Mouse (Mus musculus) Patski (cell line): Measurements from ENCODE around the gene Pcp4l1. TPM values are rescaled to one million over a fixed set of nuclear protein-coding genes. Genes with fewer than 3 reads are reported as not detected.

Source experiments
- ATAC-seq: fragments of 100-300 bp; one replicate; pipeline ENCODE4 v1.8.0; 2021
- CTCF ChIA-PET: fragments of 350-600 bp; sonication (Branson Sonifier 250); formaldehyde crosslinking; loops from one replicate; lab custom pipeline; 2022; ENCODE audit warnings: inconsistent platforms; lab: Charles Lee
- POLR2A ChIA-PET: fragments of 350-600 bp; sonication (Branson Sonifier 250); formaldehyde crosslinking; loops from one replicate; lab custom pipeline; 2022; ENCODE audit warnings: antibody characterized with exemption, inconsistent platforms; lab: Charles Lee
- DNase-seq: peaks from one replicate; pipeline ENCODE4 v3.0.0-alpha.2; 2011; ENCODE audit warnings: low read depth, low spot score
- H3K27me3 ChIP-seq: fragments of 371-371 bp; one replicate; pipeline ENCODE4 v1.5.1; 2021
- CTCF ChIP-seq: fragments of 100-300 bp; IDR thresholded peaks from one replicate; pipeline ENCODE4 v1.5.1; 2021
- in situ Hi-C: fragments of 300-500 bp; cut with MboI; formaldehyde crosslinking; loops from 3 replicates; pipeline ENCODE4 v1.11.1; 2018; ENCODE audit warnings: low pct_unique_long_range_greater_than_20kb, mixed read lengths
- polyA plus RNA-seq: library from polyadenylated mRNA; unstranded; gene quantifications from one replicate; pipeline ENCODE4 v1.2.3, GENCODE M21; 2021

Gene Pcp4l1
- polyA plus RNA-seq, 1 experiment from 2014 or later, result 0.08 TPM

GRCm38 (mm10) chr1:171223168-171223567, 27.1 kb upstream of the Pcp4l1 start:
- H3K27me3 ChIP-seq, result no peaks in the 10 kb centered on the region
- ChIA-PET POLR2A (interaction anchor here (0.6 to 0.8 kb wide), 3 partner anchors 9 to 29 kb away, joined by 3 to 5 read pairs (median 4); no protein-coding TSS in a partner anchor), CTCF (interaction anchor here (1.3 to 1.4 kb wide), 2 partner anchors 12 to 65 kb away, joined by 3 to 4 read pairs; partner anchors contain the start of gene Fcer1g)
- ATAC-seq (no peak), DNase-seq (no peak)
- in situ Hi-C loops, result loop anchor here (5.0 kb wide), 2 partner anchors 61 to 111 kb away; partner anchors contain the start of gene Cfap126
- no peak for TF ChIP-seq CTCF

DNA sequence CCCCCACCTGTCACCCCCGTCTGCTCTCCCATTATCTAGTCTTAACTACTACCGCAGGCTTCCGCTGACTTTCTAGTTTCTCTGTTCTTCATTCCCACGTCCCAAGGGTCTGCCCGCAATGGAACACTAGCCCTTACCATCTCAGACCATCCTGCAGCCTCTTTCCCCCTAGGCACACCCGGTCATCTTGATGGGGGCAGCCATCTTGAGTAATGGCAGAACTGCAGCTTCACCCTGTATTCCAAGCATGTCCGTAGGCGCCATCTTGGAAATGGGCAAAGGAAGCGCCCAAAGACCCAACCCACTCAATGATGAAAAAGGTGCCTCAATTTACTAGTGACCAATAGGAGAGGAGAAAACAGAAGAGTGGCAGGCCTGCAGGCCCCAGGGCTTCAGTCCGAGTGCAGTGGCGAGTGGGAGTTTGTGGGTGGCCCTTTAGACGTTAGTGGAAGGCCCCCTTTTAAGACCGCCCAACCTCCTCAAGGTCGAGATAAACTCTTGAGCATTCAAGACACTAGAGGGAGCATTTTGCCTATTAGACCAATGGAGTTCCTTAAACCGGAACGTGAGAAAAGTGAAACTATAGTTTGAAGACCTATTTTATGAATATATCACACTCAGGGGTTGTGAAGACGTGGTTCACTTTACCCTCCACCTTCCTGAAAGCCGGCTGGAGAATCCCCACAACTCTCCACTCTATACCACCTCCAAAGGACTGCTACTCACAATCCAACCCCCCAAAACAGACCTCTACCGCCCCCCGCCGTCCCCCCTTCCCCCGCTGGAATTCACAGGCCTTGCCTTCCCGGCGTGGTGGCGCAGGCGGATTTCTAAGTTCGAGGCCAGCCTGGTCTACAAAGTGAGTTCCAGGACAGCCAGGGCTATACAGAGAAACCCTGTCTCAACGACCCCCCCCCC, 26.4 kb upstream of the Pcp4l1 start, which contains the start of gene Tomm40l:
Gene Tomm40l (minus strand): TSS at position 277 of the 918 bp plus-strand sequence.
- in situ Hi-C loops, result loop anchor here (5.0 kb wide), 2 partner anchors 60 to 110 kb away; partner anchors contain the start of gene Cfap126
- TF ChIP-seq CTCF, result no peak
- peak; percentile 99 for ATAC-seq
- no peaks in the 10 kb centered on the region for H3K27me3 ChIP-seq
- ChIA-PET POLR2A (interaction anchor here (0.6 to 2.0 kb wide), 5 partner anchors 9 to 59 kb away, joined by 3 to 5 read pairs (median 4); partner anchors contain the start of gene Fcer1g), CTCF (interaction anchor here (0.7 to 3.1 kb wide), 11 partner anchors 12 to 111 kb away, joined by 3 to 28 read pairs (median 4); partner anchors contain the start of gene Fcer1g)
- peak; percentile 97 for DNase-seq

DNA sequence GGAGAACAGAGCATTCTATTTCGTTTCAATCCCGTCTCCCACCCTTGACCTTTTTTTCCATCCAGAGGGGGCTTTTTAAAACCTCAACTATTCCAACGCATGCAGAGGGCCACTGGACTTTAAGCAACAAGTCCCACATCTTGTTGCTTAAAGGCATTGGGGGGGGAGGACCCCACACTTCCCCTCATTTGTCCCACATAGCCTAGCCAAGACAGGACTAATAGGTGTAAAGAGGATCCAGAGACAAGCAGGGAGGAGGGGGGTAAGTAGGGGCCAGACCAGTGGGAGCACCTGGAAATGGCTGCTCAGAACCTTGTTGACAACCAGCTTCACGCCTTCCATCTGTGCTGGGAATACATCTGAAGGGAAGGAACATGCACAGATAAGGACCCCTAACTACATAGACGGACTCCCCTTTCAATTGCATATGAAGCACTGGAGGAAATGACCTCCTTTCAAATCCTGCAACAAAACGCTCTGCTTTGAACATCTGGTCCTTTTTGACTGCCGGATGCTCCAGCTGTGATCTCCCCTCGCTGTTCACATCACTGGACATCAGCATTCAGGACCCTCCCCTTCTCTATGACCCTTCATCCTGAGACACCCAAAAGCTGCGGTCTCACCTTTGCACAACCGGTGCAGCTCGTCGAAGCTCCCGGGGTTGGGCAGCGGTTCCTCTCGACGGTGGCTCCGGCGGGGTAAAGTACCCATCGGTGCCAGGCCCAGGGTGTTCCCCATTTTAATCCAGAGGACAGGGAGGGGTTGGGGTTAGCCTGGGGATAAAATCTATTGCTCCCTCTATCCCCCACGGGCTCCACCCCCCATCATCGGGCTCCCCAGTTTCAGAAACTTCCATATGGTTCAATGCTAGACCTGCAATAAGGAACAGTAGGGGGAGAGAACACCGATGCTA, 25.5 kb upstream of the Pcp4l1 start:
- POLR2A ChIA-PET, result interaction anchor here (0.6 to 2.0 kb wide), 6 partner anchors 13 to 60 kb away, joined by 3 to 6 read pairs (median 3); partner anchors contain the start of gene Fcer1g
- in situ Hi-C loops, result loop anchor here (5.0 kb wide), 2 partner anchors 59 to 109 kb away; partner anchors contain the start of gene Cfap126
- DNase-seq (no peak), ATAC-seq (no peak)
- CTCF ChIA-PET, result interaction anchor here (0.7 to 3.1 kb wide), 29 partner anchors 10 to 110 kb away, joined by 3 to 28 read pairs (median 5); partner anchors contain the start of gene Ndufs2
- no peak for TF ChIP-seq CTCF
- no peaks in the 10 kb centered on the region for H3K27me3 ChIP-seq

- TF ChIP-seq CTCF, result no peak
- in situ Hi-C loops, result loop anchor here (5.0 kb wide), 2 partner anchors 59 to 109 kb away; partner anchors contain the start of gene Cfap126
- peak; percentile 48 for DNase-seq
- CTCF ChIA-PET, result interaction anchor here (0.7 to 3.1 kb wide), 26 partner anchors 9 to 109 kb away, joined by 3 to 28 read pairs (median 5); partner anchors contain the start of gene Ndufs2
- ATAC-seq, result peak; percentile 35
- no peaks in the 10 kb centered on the region for H3K27me3 ChIP-seq
- POLR2A ChIA-PET, result interaction anchor here (0.6 to 2.0 kb wide), 7 partner anchors 14 to 102 kb away, joined by 3 to 6 read pairs (median 3); partner anchors contain the start of gene Fcer1g
Measured at GRCm38 (mm10) chr1:171220871-171221270, 24.8 kb upstream of the Pcp4l1 start.

DNA sequence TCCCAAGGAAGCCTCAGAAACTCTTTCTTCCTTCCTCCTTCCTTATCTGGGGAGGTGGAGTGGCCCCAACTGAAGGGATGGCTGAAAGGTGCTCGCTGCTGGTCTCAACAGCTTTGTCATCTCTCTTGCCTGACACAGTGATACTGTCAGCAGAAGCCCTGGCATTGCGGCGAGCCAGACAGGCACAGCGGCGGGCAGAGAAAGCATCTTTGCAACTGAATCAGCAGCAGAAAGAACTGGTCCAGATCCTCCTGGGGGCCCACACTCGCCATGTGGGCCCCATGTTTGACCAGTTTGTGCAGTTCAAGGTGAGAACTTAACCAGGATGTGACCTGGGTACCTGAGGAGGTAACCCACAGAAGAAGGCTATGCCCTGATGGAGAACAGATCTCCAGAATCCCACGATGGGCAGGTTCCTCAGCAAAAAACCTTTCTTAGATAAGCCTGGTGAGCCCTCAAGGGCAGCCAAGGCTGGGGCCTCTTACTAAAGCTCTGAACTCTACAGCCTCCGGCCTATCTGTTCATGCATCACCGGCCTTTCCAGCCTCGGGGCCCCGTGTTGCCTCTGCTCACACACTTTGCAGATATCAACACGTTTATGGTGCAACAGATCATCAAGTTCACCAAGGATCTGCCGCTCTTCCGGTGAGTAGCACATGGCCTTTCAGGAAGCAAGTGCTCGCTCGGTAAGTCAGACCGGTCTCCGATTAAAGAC, 20.3 kb upstream of the Pcp4l1 start:
- CTCF ChIA-PET, result no interaction called here
- POLR2A ChIA-PET, result no interaction called here
- no peak for TF ChIP-seq CTCF
- ATAC-seq (no peak), DNase-seq (no peak)
- H3K27me3 ChIP-seq, result no peaks in the 10 kb centered on the region
- in situ Hi-C loops, result no loop called here

- ChIA-PET CTCF (interaction anchor here (1.1 to 10.6 kb wide), 3 partner anchors 18 to 51 kb away, joined by 4 to 97 read pairs (median 5); partner anchors contain the start of gene Pcp4l1), POLR2A (interaction anchor here (0.6 to 1.2 kb wide), 3 partner anchors 25 to 87 kb away, joined by 3 to 4 read pairs (median 3); no protein-coding TSS in a partner anchor)
- ATAC-seq, result no peak
- no peak for TF ChIP-seq CTCF
- in situ Hi-C loops, result no loop called here
- DNase-seq, result no peak
- no peaks in the 10 kb centered on the region for H3K27me3 ChIP-seq
Measured at GRCm38 (mm10) chr1:171213801-171214496, 17.9 kb upstream of the Pcp4l1 start, which contains the start of gene Nr1i3. Gene Nr1i3 (plus strand): TSS chr1:171213970.

GRCm38 (mm10) chr1:171212854-171213253, 16.8 kb upstream of the Pcp4l1 start:
- ATAC-seq (no peak), DNase-seq (no peak)
- ChIA-PET POLR2A (interaction anchor here (0.5 to 1.3 kb wide), 3 partner anchors 10 to 431 kb away, joined by 3 to 4 read pairs (median 3); no protein-coding TSS in a partner anchor), CTCF (interaction anchor here (0.7 to 10.6 kb wide), 5 partner anchors 8 to 64 kb away, joined by 3 to 97 read pairs (median 4); partner anchors contain the start of gene Pcp4l1)
- in situ Hi-C loops, result no loop called here
- no peak for TF ChIP-seq CTCF
- no peaks in the 10 kb centered on the region for H3K27me3 ChIP-seq

GRCm38 (mm10) chr1:171209409-171209808, 13.3 kb upstream of the Pcp4l1 start:
- no peak for TF ChIP-seq CTCF
- CTCF ChIA-PET, result interaction anchor here (0.6 to 10.6 kb wide), 5 partner anchors 10 to 98 kb away, joined by 3 to 97 read pairs (median 4); partner anchors contain the start of gene Pcp4l1
- no peak for ATAC-seq
- H3K27me3 ChIP-seq, result no peaks in the 10 kb centered on the region
- in situ Hi-C loops, result no loop called here
- no peak for DNase-seq
- POLR2A ChIA-PET, result no interaction called here
